Mouse (Mus musculus) brain, embryonic 14.5 days (tissue): ENCODE data around the gene Stk16. TPM values are rescaled to one million over a fixed set of nuclear protein-coding genes. Genes with fewer than 3 reads are reported as not detected.
A peak's percentile ranks its signal among the peaks of the same experiment; 100 is the strongest.

Experiments used
- DNase-seq: peaks from one replicate; pipeline ENCODE4 v3.0.0-alpha.2; 2011; ENCODE audit warnings: low read depth
- CTCF ChIP-seq: fragments of 200-500 bp; IDR thresholded peaks from 2 replicates; pipeline ENCODE4 v1.5.1; 2012; ENCODE audit warnings: inconsistent platforms, mild to moderate bottlenecking, moderate library complexity, borderline replicate concordance; ENCODE audit not compliant: insufficient read depth, insufficient read length; ENCODE audit errors: extremely low read depth
- POLR2A ChIP-seq: fragments of 200-500 bp; IDR thresholded peaks from 2 replicates; pipeline ENCODE4 v1.6.1; 2012; ENCODE audit warnings: mild to moderate bottlenecking, inconsistent platforms, borderline replicate concordance; ENCODE audit not compliant: poor library complexity, insufficient read depth, insufficient read length, severe bottlenecking; ENCODE audit errors: extremely low read depth
- polyA plus RNA-seq: library from polyadenylated mRNA; depleted of rRNA; stranded (reverse); fragments of >200 nt; gene quantifications from 2 replicates; pipeline ENCODE4 v1.2.3, GENCODE M21; 2012; rRNA removed

Stk16 gene
- polyA plus RNA-seq, 1 experiment = 214 TPM

- TF ChIP-seq POLR2A (no peak), CTCF (peak; percentile 86)
Observed at GRCm38 (mm10) chr1:75251112-75251970, 40.7 kb downstream of the Stk16 start.

GRCm38 (mm10) chr1:75252308-75252707 is 41.7 kb downstream of the Stk16 start:
- TF ChIP-seq CTCF (no peak), POLR2A (no peak)

More at GRCm38 (mm10) chr1:75251112-75251970, 40.7 kb downstream of the Stk16 start:
- peak; percentile 84 for DNase-seq

GRCm38 (mm10) chr1:75253029-75253428 is 42.4 kb downstream of the Stk16 start:
- DNase-seq = no peak
- TF ChIP-seq POLR2A = no peak
- 0 out of 2 replicates have a peak, but pooled peaks have one; percentile 2 for TF ChIP-seq CTCF

More at GRCm38 (mm10) chr1:75252308-75252707, 41.7 kb downstream of the Stk16 start:
- DNase-seq = no peak

- DNase-seq = peak; percentile 76
- TF ChIP-seq CTCF (peak; percentile 85), POLR2A (no peak)
Observed at GRCm38 (mm10) chr1:75253849-75254624, 43.4 kb downstream of the Stk16 start.

- TF ChIP-seq CTCF (no peak), POLR2A (no peak)
- DNase-seq = peak; percentile 53
Observed at GRCm38 (mm10) chr1:75254625-75255013, 44.0 kb downstream of the Stk16 start.

GRCm38 (mm10) chr1:75255516-75256046 is 44.9 kb downstream of the Stk16 start:
- TF ChIP-seq POLR2A = no peak
- no peak for TF ChIP-seq CTCF
- DNase-seq = no peak

- TF ChIP-seq POLR2A (no peak), CTCF (no peak)
- DNase-seq = no peak
Observed at GRCm38 (mm10) chr1:75261278-75261677, 50.6 kb downstream of the Stk16 start.

GRCm38 (mm10) chr1:75262969-75263951 is 52.6 kb downstream of the Stk16 start:
- DNase-seq = peak; percentile 47
- TF ChIP-seq CTCF = no peak
- no peak for TF ChIP-seq POLR2A

GRCm38 (mm10) chr1:75264091-75264880 is 53.6 kb downstream of the Stk16 start, which contains the start of gene Ptprn:
TSS of gene Ptprn (minus strand) at chr1:75264502.
- TF ChIP-seq CTCF (peak; percentile 27; the same call in 1 of the 2 replicates), POLR2A (no peak)
- peak; percentile 73 for DNase-seq

Other genes starting within 250 kb of the Stk16 start
- gene Nhej1, start 85.6 kb upstream of the Stk16 start, polyA plus RNA-seq = 2.4 and 2.6 TPM in 2 replicates
- 0.06 TPM in 1 of 2 replicates, not detected in the other for gene Slc23a3, start 76.9 kb upstream of the Stk16 start, polyA plus RNA-seq
- 59.8 and 64.9 TPM in 2 replicates for gene Cnppd1, start 68.1 kb upstream of the Stk16 start, polyA plus RNA-seq
- 184 and 196 TPM in 2 replicates for gene Retreg2, start 68.1 kb upstream of the Stk16 start, polyA plus RNA-seq
- gene Zfand2b, start 42.2 kb upstream of the Stk16 start, polyA plus RNA-seq = 47.4 and 58.5 TPM in 2 replicates
- 32.6 and 40.9 TPM in 2 replicates for gene Abcb6, start 30.4 kb upstream of the Stk16 start, polyA plus RNA-seq
- gene Ankzf1, start 18.7 kb upstream of the Stk16 start, polyA plus RNA-seq = 22.6 and 34.6 TPM in 2 replicates
- 63.2 and 68.4 TPM in 2 replicates for gene Atg9a, start 18.6 kb upstream of the Stk16 start, polyA plus RNA-seq
- 30.9 and 37.9 TPM in 2 replicates for gene Glb1l, start within 50 bp of the Stk16 start, polyA plus RNA-seq
- gene Tuba4a, start 9.0 kb downstream of the Stk16 start, polyA plus RNA-seq = 3.3 and 7.9 TPM in 2 replicates
- not detected in 2 replicates for gene A630095N17Rik, start 21.3 kb downstream of the Stk16 start, polyA plus RNA-seq
- 52.4 and 53.3 TPM in 2 replicates for gene Dnajb2, start 25.6 kb downstream of the Stk16 start, polyA plus RNA-seq
- 33.4 and 53.4 TPM in 2 replicates for gene Ptprn, start 53.7 kb downstream of the Stk16 start, polyA plus RNA-seq
- 78.9 and 87.2 TPM in 2 replicates for gene Resp18, start 67.6 kb downstream of the Stk16 start, polyA plus RNA-seq
- 140 and 189 TPM in 2 replicates for gene Dnpep, start 107.2 kb downstream of the Stk16 start, polyA plus RNA-seq
- 1.0 and 1.4 TPM in 2 replicates for gene Des, start 149.5 kb downstream of the Stk16 start, polyA plus RNA-seq
- gene Speg, start 164.5 kb downstream of the Stk16 start, polyA plus RNA-seq = 49.2 and 56.1 TPM in 2 replicates
- 98.7 and 144 TPM in 2 replicates for gene Gmppa, start 225.1 kb downstream of the Stk16 start, polyA plus RNA-seq
- 23.3 and 41.3 TPM in 2 replicates for gene Asic4, start 239.6 kb downstream of the Stk16 start, polyA plus RNA-seq